ENCODE assay signal across 18 mouse cellular contexts in the genomic region with DNA sequence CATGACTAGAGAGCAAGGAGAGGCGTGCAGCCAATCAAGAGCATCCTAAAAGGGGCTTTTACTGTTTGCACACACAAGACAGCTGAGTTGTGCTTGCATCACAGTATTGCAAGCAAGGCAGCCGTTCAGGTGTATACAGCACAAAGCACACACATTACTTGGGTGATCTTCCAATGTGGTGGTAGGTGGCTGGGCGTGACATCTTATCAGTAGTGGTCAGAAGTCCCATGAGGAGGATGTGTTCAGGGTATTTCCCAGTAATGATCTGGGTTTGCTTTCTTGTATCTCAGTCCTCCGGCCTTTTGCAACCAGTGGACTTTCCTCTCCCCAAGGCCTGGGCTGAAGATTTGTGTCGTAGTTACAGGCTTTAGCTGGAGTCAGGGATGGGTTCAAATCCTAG.
DNase-seq lines count a peak whose midpoint lies in the region; ATAC-seq and TF ChIP-seq lines count a peak whose summit lies in the region.
"Had no signal": no experiment of that assay in that cellular context is flagged by ENCODE, and none has a peak within 500 bp of the region (broad histone marks: within the 10 kb centered on the region; RNA-seq: fewer than 3 reads in every experiment).

No protein-coding gene starts in this region.

- no peak overlapping the region for H3K27ac ChIP-seq in intestine, postnatal 0 days (ENCODE audit: low read depth, low read length)
- no peak overlapping the region for H3K27ac ChIP-seq in intestine, embryonic 15.5 days
- H3K27ac ChIP-seq in liver, embryonic 15.5 days (replicated peaks): no peak overlapping the region
- H3K27ac ChIP-seq in midbrain, embryonic 14.5 days (replicated peaks; ENCODE audit: low read depth, low read length): no peak overlapping the region
- H3K27ac ChIP-seq: embryonic facial prominence, embryonic 15.5 days; layer of hippocampus, adult 2 months had no signal

- H3K9ac ChIP-seq in intestine, postnatal 0 days (ENCODE audit: low read depth, low read length): no peak overlapping the region
- H3K9ac ChIP-seq in intestine, embryonic 15.5 days: no peak overlapping the region
- H3K9ac ChIP-seq in liver, embryonic 15.5 days: no peak overlapping the region
- H3K9ac ChIP-seq in midbrain, embryonic 14.5 days (replicated peaks; ENCODE audit: low read length): no peak overlapping the region
- H3K9ac ChIP-seq: embryonic facial prominence, embryonic 15.5 days had no signal

- no peaks in the 10 kb centered on the region for H3K27me3 ChIP-seq in intestine, postnatal 0 days (replicated peaks; ENCODE audit: control insufficient read depth, insufficient read depth, low read length)
- H3K27me3 ChIP-seq in intestine, embryonic 15.5 days (replicated peaks): no peaks in the 10 kb centered on the region
- H3K27me3 ChIP-seq in liver, embryonic 15.5 days: no peaks in the 10 kb centered on the region
- no peaks in the 10 kb centered on the region for H3K27me3 ChIP-seq in midbrain, embryonic 14.5 days (ENCODE audit: control insufficient read depth, insufficient read depth, low read length)
- H3K27me3 ChIP-seq: CH12.LX; embryonic facial prominence, embryonic 15.5 days had no signal

- peak; percentile 26; the same call in 1 of the 2 replicates for ATAC-seq in intestine, postnatal 0 days
- ATAC-seq in intestine, embryonic 15.5 days: no peak
- peak; percentile 71; the same call in 1 of the 2 replicates for ATAC-seq in liver, embryonic 15.5 days (ENCODE audit: insufficient read depth)
- ATAC-seq in midbrain, embryonic 14.5 days (ENCODE audit: low FRiP score, low TSS enrichment): no peak
- ATAC-seq: intestine, embryonic 16.5 days; midbrain, embryonic 16.5 days had no signal

- H3K4me2 ChIP-seq in intestine, postnatal 0 days (replicated peaks; ENCODE audit: low read depth): no peak overlapping the region
- H3K4me2 ChIP-seq in intestine, embryonic 15.5 days (replicated peaks): no peak overlapping the region
- H3K4me2 ChIP-seq in liver, embryonic 15.5 days: no peak overlapping the region
- no peak overlapping the region for H3K4me2 ChIP-seq in midbrain, embryonic 14.5 days (ENCODE audit: low read length)
- H3K4me2 ChIP-seq: embryonic facial prominence, embryonic 15.5 days had no signal

- H3K9me3 ChIP-seq in intestine, postnatal 0 days (ENCODE audit: control insufficient read depth): no peaks in the 10 kb centered on the region
- H3K9me3 ChIP-seq in intestine, embryonic 15.5 days: no peaks in the 10 kb centered on the region
- H3K9me3 ChIP-seq in liver, embryonic 15.5 days (replicated peaks): no peaks in the 10 kb centered on the region
- H3K9me3 ChIP-seq in midbrain, embryonic 14.5 days (ENCODE audit: control insufficient read depth, low read length): no peaks in the 10 kb centered on the region
- H3K9me3 ChIP-seq: embryonic facial prominence, embryonic 15.5 days had no signal

- peaks cover 13% of the 10 kb centered on the region for H3K36me3 ChIP-seq in intestine, postnatal 0 days (ENCODE audit: control insufficient read depth, insufficient read depth)
- peaks cover 9% of the 10 kb centered on the region for H3K36me3 ChIP-seq in intestine, embryonic 15.5 days
- peaks cover 33% of the 10 kb centered on the region for H3K36me3 ChIP-seq in liver, embryonic 15.5 days (replicated peaks)
- H3K36me3 ChIP-seq in midbrain, embryonic 14.5 days (ENCODE audit: control insufficient read depth, insufficient read depth, low read length): peaks cover 25% of the 10 kb centered on the region

- WGBS in intestine, postnatal 0 days: 56% methylated on average over 5 of the region's 5 CpGs
- 79% methylated on average over 5 of the region's 5 CpGs for WGBS in intestine, embryonic 15.5 days
- 31% methylated on average over 5 of the region's 5 CpGs for WGBS in liver, embryonic 15.5 days (ENCODE audit: insufficient replicate concordance)
- WGBS in midbrain, embryonic 14.5 days: 87% methylated on average over 5 of the region's 5 CpGs

- DNase-seq in c-Kit-positive CD71-positive TER-119-positive erythroid progenitor cells, embryonic 14.5 days (ENCODE audit: low spot score): peak; percentile 54
- DNase-seq in layer of hippocampus, postnatal 36 days: no peak
- DNase-seq in midbrain, embryonic 14.5 days: no peak
- no peak for DNase-seq in right cerebral cortex, postnatal 25 days
- DNase-seq: adrenal gland, postnatal 14 days; B cell, adult 2 months; cerebellum, adult 9-11 months; gastrocnemius, postnatal 36 days; lung, adult 18-20 months; lung, postnatal 14 days had no signal

- no peaks in the 10 kb centered on the region for H3K4me1 ChIP-seq in intestine, postnatal 0 days (replicated peaks; ENCODE audit: control insufficient read depth, insufficient read depth, low read length)
- no peaks in the 10 kb centered on the region for H3K4me1 ChIP-seq in intestine, embryonic 15.5 days (replicated peaks)
- peaks cover 23% of the 10 kb centered on the region for H3K4me1 ChIP-seq in liver, embryonic 15.5 days (replicated peaks)
- no peaks in the 10 kb centered on the region for H3K4me1 ChIP-seq in midbrain, embryonic 14.5 days (ENCODE audit: control insufficient read depth, insufficient read depth, low read length)
- H3K4me1 ChIP-seq: embryonic facial prominence, embryonic 15.5 days had no signal

- no peak for TF ChIP-seq CTCF in intestine, postnatal 0 days (IDR thresholded peaks at IDR 0.05; ENCODE audit: low read depth)

- no peak overlapping the region for H3K4me3 ChIP-seq in intestine, postnatal 0 days (ENCODE audit: low read depth, low read length)
- no peak overlapping the region for H3K4me3 ChIP-seq in intestine, embryonic 15.5 days (replicated peaks)
- no peak overlapping the region for H3K4me3 ChIP-seq in liver, embryonic 15.5 days (replicated peaks)
- H3K4me3 ChIP-seq in midbrain, embryonic 14.5 days (replicated peaks; ENCODE audit: low read depth, low read length): no peak overlapping the region
- H3K4me3 ChIP-seq: embryonic facial prominence, embryonic 15.5 days; layer of hippocampus, adult 2 months had no signal

Comparison
In these comparisons a context has a peak if more than half of its experiments do, and no peak if none do; other contexts are left out.
1. ATAC-seq: peak in intestine, postnatal 0 days (single experiment) and liver, embryonic 15.5 days (single experiment); none in intestine, embryonic 15.5 days (single experiment) and midbrain, embryonic 14.5 days (single experiment).